Mouse (Mus musculus): ENCODE data around the gene Itsn1. TPM values are rescaled to one million over a fixed set of nuclear protein-coding genes. Genes with fewer than 3 reads are reported as not detected.

The Itsn1 gene
- total RNA-seq, 1 experiment from 2014 or later: 16.6 TPM

DNA sequence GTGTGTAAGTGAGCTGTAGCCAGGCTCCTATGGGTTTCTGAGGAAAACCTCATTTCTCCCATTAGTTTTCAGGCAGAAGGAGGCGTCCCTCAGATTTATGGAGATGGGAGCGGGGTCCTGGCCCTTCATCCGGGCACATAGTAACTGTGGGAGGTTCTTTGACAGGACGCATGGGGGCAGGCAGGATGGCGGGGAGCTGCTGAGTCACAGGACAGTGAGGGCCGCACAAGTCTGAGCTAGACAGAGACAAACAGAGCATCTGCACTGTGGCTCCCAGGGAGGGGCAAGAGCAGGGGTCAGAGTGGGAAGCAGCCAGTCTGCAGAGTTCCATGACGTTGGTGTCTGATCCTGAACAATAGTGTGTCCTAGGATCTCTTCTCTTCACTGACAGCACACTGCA lies 133.8 kb downstream of the Itsn1 start:
- no peak for ATAC-seq (replicated peaks; ENCODE audit: low read depth, poor library complexity, severe bottlenecking)

GRCm38 (mm10) chr16:91864646-91865332 lies 135.7 kb downstream of the Itsn1 start:
- ATAC-seq (replicated peaks; ENCODE audit: low read depth, poor library complexity, severe bottlenecking): peak; percentile 70

- no peak for ATAC-seq (replicated peaks; ENCODE audit: low read depth, poor library complexity, severe bottlenecking)
Observed at GRCm38 (mm10) chr16:91865570-91866257, 136.6 kb downstream of the Itsn1 start.

DNA sequence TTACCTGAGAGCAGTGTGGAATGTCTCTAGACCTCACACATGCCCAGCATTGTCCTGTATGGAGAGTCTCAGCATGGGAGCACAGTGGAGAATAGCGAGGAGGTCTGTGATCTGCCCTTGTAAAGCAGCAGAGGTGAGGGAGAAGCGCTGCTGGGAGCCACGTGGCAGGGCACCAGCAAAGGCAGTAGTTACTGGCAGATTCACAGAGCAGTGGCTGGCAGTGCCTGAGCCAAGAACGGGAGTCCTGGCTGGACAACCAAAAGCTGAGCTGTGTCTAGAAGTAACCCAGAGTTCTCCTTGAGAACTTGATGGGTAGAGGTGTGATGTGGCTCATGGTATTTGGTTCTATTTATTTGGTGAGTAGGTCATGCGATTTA lies 137.2 kb downstream of the Itsn1 start:
- no peak for ATAC-seq (replicated peaks; ENCODE audit: low read depth, poor library complexity, severe bottlenecking)

DNA sequence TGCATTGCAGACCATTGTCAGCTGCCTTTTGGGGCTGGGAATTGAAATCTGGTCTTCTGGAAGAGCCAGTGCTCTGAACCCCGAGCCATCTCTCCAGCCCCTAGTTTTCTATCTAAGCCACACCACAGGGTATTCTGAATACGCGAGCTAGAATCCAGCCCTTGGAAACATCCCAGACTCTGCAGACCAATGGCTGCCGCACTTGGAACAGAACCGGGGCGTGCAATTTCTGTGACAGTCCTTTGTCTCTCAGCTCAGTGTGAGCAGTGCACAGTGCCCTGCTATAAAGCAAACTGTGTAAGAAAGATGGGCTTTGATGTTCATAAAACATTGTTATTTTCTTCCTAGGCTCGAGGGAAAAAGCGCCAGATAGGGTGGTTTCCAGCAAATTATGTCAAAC lies 138.6 kb downstream of the Itsn1 start:
- no peak for ATAC-seq (replicated peaks; ENCODE audit: low read depth, poor library complexity, severe bottlenecking)

DNA sequence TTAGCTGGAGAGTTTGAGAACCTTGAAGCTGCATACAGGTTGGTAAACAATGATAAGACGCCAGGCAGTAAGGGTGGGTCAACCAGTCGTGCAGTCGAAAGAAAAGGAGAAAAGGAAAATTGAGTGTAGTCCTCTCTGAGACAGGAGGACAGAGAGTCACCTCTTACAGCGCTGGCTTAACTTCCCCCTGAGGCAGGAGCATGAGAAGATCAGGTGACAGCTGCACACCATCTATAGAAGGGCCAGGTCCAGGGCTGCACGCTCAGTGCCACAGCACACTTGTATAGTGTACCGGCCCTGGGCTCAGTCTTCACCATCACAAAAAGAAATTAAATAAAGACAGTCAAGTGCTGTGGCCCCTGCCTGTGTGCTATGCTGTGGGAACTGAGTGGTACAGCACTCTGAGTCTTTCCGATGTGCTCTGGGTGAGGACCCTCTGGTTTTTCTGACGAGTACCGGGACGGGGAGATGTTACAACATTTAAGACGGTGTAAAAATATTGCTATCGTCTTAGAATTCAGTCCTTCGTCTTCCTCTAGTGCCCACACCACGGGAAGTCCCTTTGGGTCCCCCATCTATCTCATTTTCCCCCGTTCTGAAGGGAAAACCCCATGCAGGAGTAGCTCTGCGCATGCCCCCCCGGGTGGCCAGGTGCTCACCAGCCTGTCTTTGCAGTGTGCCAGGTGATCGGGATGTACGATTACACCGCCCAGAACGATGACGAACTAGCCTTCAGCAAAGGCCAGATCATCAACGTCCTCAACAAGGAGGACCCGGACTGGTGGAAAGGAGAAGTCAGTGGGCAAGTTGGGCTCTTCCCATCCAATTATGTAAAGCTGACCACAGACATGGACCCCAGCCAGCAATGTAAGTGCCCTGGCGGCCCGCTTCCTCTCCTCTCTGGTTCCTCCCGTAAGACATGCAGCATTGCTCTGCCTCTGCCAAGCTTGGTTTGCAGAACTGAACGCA lies 140.1 kb downstream of the Itsn1 start:
- ATAC-seq (replicated peaks; ENCODE audit: low read depth, poor library complexity, severe bottlenecking): peak; percentile 72

- peak; percentile 48 for ATAC-seq (replicated peaks; ENCODE audit: low read depth, poor library complexity, severe bottlenecking)
Observed at GRCm38 (mm10) chr16:91870158-91870582, 141.1 kb downstream of the Itsn1 start.

- ATAC-seq (replicated peaks; ENCODE audit: low read depth, poor library complexity, severe bottlenecking): no peak
Observed at GRCm38 (mm10) chr16:91871188-91871587, 142.1 kb downstream of the Itsn1 start.

DNA sequence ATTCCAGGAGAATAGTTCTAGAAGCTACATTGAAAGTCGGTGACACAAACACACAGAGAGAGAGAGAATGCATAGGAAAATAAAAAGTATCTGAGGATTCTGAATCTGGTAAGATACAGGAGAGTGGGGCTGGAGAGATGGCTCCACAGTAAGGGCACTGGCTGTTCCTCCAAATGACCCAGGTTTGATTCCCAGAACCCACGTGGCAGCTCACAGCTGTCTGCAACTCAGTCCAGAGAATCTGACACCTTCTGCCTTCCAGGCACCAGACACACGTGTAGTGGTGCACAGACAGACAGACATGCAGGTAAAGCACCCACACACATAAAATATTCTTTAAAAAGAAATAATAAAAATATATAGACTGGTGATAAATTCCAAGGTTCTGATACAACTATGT lies 144.6 kb downstream of the Itsn1 start:
- ATAC-seq (replicated peaks; ENCODE audit: low read depth, poor library complexity, severe bottlenecking): no peak

- no peak for ATAC-seq (replicated peaks; ENCODE audit: low read depth, poor library complexity, severe bottlenecking)
Observed at GRCm38 (mm10) chr16:91875567-91876344, 146.7 kb downstream of the Itsn1 start.

DNA sequence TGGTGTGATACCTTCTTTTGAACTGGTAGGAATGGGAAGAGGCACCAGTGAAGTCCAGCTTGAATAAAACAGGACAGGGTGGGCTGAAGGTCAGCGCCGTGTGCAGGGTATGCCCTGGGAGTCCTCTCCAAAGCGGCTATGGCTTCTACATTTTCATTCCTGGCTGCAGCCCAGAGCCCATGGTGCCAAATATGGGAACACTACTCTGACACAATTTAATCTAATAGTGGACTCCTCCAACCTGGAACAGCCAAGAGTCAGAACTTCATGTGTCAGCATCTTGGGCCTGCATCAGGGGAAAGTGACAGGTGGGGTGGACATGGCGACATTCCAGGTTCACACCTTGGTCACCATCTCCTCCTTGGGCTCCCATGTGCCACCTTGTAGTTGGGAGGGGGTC lies 147.4 kb downstream of the Itsn1 start:
- ATAC-seq (replicated peaks; ENCODE audit: low read depth, poor library complexity, severe bottlenecking): no peak

- ATAC-seq (replicated peaks; ENCODE audit: low read depth, poor library complexity, severe bottlenecking): no peak
Observed at GRCm38 (mm10) chr16:91879101-91879500, 150.0 kb downstream of the Itsn1 start.

GRCm38 (mm10) chr16:91880869-91881767 lies 152.0 kb downstream of the Itsn1 start:
- ATAC-seq (replicated peaks; ENCODE audit: low read depth, poor library complexity, severe bottlenecking): no peak

DNA sequence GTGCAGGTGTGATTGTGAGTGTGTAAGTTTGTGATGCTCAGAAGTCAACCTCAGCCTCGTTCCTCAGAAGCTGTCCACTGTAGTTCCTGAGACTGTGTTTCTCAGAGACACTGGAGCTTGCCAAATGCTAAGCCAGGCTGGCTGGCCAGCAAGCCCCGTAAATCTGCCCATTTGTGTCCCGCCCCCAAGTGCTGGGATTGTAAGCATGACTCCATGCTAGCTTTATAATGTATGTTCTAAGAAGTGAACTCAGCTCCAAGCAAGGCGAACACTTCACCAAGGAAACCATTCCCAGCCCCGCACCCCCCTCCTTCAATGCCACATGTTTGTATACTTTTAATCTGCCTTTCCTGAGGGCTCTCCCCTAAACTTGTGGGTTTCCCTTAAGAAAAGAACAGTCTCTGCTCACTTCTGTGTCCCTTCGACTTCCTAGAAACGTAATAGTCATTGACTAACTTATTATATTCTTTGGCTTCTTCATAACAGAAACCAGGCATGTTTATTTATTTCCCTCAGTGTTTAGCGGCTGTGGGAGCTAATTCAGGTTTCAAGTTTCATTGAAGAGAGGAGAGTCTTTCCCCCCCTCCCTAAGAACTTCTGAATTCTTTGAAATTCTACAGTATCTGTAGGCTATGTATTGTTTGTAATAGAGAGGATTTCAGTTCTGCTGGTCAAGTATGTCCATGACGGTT lies 153.2 kb downstream of the Itsn1 start:
- no peak for ATAC-seq (replicated peaks; ENCODE audit: low read depth, poor library complexity, severe bottlenecking)

- ATAC-seq (replicated peaks; ENCODE audit: low read depth, poor library complexity, severe bottlenecking): no peak
Observed at GRCm38 (mm10) chr16:91883636-91884035, 154.6 kb downstream of the Itsn1 start.

DNA sequence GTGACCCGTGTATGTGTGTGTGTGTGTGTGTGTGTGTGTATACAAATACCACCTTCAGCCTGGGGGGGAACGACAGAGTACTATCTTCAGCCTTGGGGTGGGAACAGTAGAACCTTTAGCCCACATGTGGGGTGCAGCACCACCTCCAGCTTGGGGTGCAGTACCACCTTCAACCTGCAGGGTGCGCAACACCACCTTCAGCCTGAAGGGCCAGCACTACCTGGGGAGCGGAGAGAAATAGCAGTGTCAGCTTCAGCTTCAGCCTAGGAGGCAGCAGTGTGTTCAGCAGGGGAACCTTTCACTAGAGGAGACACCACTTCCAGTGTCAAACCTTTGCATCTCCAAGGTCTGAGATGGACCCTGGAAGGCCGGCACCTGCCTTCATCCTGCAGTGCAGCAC lies 155.1 kb downstream of the Itsn1 start:
- ATAC-seq (replicated peaks; ENCODE audit: low read depth, poor library complexity, severe bottlenecking): peak; percentile 69

DNA sequence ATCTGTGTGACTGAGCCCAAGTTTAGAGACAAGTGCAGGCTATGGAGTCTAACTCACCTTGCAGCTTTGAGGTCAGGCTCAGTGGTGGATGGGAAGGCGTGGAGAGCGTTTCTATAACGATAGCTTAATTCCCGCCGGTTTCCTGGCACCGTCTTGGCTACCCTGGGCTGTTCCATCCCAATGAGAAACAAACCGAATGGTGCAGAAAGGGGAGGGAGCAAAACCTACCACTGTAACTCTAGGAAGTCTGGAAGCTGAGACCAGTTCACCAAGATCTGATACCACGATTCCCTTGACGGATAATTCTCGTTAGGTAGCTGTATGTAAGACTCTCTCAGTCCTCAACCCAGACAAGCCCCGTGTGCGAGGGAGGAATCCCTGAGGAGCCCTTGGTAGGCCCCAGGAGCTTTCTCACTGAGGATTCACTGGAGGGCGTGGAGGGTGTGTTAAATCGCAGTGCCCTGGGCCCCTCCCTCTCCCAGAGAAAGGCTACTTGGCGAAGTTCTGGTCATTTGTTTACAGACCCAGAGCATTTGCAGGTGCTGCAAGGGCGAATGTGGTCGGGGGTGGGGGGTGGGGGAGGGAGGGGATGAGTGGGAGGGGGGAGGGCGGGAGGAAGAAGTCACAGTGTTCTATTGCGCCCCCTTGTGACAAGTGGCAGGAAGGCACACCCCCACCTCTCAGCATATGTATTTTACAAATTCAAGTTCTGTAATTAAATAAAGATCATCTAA lies 156.5 kb downstream of the Itsn1 start:
- ATAC-seq (replicated peaks; ENCODE audit: low read depth, poor library complexity, severe bottlenecking): 0 out of 2 replicates have a peak, but pooled peaks have one; percentile 45

DNA sequence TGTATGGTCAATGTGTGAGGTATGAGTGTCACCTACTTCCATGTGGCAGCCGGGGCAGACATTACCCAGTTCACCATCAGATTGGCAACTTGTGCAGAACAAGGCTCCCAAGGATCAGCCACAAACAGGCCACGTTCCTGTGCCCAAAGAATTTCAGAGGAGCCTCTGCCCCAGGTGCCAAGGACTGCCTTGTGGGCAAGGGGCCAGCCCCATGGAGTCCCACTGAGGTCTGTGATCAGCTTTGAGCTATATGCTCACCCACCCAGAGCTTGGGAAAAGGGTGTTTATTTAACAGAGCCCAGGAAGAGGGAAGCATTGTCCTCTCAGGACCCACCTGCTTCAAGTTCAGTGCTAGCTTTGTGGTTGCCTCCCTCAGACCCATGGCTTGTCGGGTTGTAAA lies 159.3 kb downstream of the Itsn1 start:
- ATAC-seq (replicated peaks; ENCODE audit: low read depth, poor library complexity, severe bottlenecking): no peak

All from common myeloid progenitor, adult 5-6 weeks (primary cell).